Mouse (Mus musculus): ENCODE results near the gene Psmb5.

DNA sequence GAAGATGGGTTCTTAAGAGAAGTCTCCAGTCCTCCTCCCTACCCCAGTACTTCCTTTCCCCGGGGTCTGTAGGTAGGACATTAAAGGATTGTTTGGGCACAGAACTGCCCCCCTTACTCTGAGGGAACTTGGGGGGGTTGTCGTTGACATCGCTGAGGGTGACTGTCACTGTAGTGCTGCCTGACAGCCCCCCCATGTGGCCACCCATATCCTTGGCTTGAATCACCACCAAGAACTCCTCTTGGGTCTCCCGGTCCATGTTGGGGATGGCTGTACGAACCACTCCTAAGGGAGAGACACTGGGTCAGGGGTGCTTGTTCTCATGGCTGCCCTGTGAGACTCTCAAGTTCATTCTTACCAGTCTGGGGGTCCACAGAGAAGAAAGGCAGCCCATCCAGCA, 20.4 kb upstream of the Psmb5 start:
- TF ChIP-seq EP300 (IDR thresholded peaks at IDR 0.05; ENCODE audit: low read depth) (no peak), CTCF (IDR thresholded peaks at IDR 0.05; ENCODE audit: low read depth) (no peak)
